Mouse (Mus musculus): ENCODE data around the gene Tram1l1. TPM values are rescaled to one million over a fixed set of nuclear protein-coding genes. Genes with fewer than 3 reads are reported as not detected.
"Not testable (repeated sequence)": the region's sequence is repeated elsewhere in the genome, so short reads cannot be mapped to it uniquely, and the experiment has no call there.

Tram1l1 gene
- polyA plus RNA-seq (2014; fragmentation: Nextera tagmentation; extraction: Ambion mirVana), result 5.6 and 6.2 TPM in 2 replicates

DNA sequence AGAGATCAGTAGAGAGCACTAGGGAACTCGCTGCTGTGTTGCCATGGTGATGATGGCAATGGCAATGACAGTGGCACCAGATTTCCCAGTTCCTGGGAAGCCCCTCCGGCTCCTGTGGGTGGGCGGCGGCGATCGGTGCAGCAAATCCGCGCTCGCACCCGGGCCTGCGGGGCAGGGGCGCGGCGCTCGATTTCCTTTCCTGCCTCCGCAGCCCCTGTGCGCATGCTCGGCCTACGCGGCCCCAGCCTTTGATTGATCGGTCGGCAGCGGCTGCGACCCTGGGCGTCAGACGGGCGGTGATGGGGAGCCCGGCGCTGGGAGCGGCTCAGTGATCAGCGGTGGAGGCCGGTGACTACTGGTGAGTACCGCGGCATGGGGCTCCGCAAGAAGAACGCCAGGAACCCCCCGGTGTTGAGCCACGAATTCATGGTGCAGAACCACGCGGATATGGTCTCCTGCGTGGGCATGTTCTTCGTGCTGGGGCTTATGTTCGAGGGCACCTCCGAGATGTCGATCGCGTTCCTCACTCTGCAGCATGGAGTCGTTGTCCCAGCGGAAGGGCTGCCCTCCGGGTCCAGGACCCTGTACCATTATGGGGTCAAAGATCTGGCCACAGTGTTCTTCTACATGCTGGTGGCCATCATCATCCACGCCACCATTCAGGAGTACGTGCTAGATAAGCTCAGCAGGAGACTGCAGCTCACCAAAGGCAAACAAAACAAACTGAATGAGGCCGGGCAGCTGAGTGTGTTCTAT, at the start of gene Tram1l1:
Gene Tram1l1 (plus strand): TSS at position 35 of the 756 bp plus-strand sequence.
- Histone ChIP-seq H3K4me1 (ENCODE audit: control insufficient read depth, insufficient read depth, low read length) (peaks cover 3% of the 10 kb centered on the region; the same call in 1 of the 2 replicates), H3K9ac (ENCODE audit: low read depth, low read length) (peak within 1 kb of the TSS; percentile 75), H3K36me3 (ENCODE audit: control insufficient read depth, insufficient read depth, low read length) (no peaks in the 10 kb centered on the region), H3K27me3 (ENCODE audit: control insufficient read depth, insufficient read depth, low read length) (no peaks in the 10 kb centered on the region), H3K27ac (ENCODE audit: low read depth, low read length) (no peak within 1 kb of the TSS), H3K4me2 (peak within 1 kb of the TSS; percentile 82), H3K9me3 (replicated peaks; ENCODE audit: control insufficient read depth, low read length) (no peaks in the 10 kb centered on the region), H3K4me3 (ENCODE audit: low read depth, low read length) (peak within 1 kb of the TSS; percentile 70)
- WGBS (ENCODE audit: insufficient replicate concordance), result 4% methylated on average over 52 of the region's 53 CpGs
- peak; percentile 83 for ATAC-seq (replicated peaks; ENCODE audit: insufficient number of reproducible peaks, low FRiP score, low TSS enrichment)

DNA sequence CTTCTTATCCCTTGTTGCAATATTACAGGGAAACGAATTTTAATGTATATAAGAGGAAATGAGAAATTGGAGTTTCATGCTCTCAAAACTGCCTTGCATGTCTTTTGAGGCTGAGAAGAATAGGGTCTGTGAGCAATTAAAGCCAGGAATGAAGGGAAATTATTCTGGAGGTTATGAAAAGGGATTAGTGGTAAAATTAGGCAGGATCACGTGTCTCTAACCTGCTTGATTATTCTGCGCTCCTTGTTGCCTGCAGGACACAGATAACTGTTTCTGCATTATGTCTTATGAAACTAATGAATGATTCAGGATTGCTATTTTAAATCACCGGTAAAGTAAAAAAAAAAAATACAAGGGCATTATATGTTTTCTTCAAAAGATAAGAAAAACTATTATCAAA, 49.4 kb upstream of the Tram1l1 start:
- Histone ChIP-seq H3K9me3 (replicated peaks; ENCODE audit: control insufficient read depth, low read length) (no peaks in the 10 kb centered on the region), H3K4me3 (ENCODE audit: low read depth, low read length) (no peak overlapping the region), H3K27ac (ENCODE audit: low read depth, low read length) (no peak overlapping the region), H3K9ac (ENCODE audit: low read depth, low read length) (no peak overlapping the region), H3K4me1 (ENCODE audit: control insufficient read depth, insufficient read depth, low read length) (no peaks in the 10 kb centered on the region), H3K36me3 (ENCODE audit: control insufficient read depth, insufficient read depth, low read length) (no peaks in the 10 kb centered on the region), H3K4me2 (no peak overlapping the region), H3K27me3 (ENCODE audit: control insufficient read depth, insufficient read depth, low read length) (no peaks in the 10 kb centered on the region)
- WGBS (ENCODE audit: insufficient replicate concordance), result 79% methylated on average over 4 of the region's 4 CpGs
- ATAC-seq (replicated peaks; ENCODE audit: insufficient number of reproducible peaks, low FRiP score, low TSS enrichment), result no peak

DNA sequence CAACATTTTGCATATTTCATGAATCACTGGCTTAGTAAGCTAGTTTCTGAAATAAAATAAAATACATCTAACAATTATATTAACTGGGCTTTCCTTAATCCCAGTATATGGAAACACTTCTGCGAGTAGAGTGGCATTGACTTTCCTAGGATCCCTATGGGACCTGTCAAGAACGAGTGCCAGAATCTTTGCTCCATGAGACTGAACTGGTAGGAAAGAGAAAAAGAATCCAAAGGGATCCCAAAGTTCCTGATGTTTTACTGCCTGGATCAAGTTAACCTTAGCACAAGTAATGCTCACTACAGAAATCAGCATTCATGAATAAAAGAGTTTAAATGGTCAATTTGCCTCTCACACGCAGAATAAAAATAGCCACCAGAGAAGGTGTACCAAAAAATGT, 49.0 kb upstream of the Tram1l1 start:
- H3K4me3 ChIP-seq (ENCODE audit: low read depth, low read length), result no peak overlapping the region
- H3K4me1 ChIP-seq (ENCODE audit: control insufficient read depth, insufficient read depth, low read length), result no peaks in the 10 kb centered on the region
- H3K9me3 ChIP-seq (replicated peaks; ENCODE audit: control insufficient read depth, low read length), result no peaks in the 10 kb centered on the region
- no peak overlapping the region for H3K27ac ChIP-seq (ENCODE audit: low read depth, low read length)
- no peak overlapping the region for H3K9ac ChIP-seq (ENCODE audit: low read depth, low read length)
- no peak overlapping the region for H3K4me2 ChIP-seq
- ATAC-seq (replicated peaks; ENCODE audit: insufficient number of reproducible peaks, low FRiP score, low TSS enrichment), result no peak
- no peaks in the 10 kb centered on the region for H3K27me3 ChIP-seq (ENCODE audit: control insufficient read depth, insufficient read depth, low read length)
- H3K36me3 ChIP-seq (ENCODE audit: control insufficient read depth, insufficient read depth, low read length), result no peaks in the 10 kb centered on the region
- 76% methylated on average over 3 of the region's 3 CpGs for WGBS (ENCODE audit: insufficient replicate concordance)

DNA sequence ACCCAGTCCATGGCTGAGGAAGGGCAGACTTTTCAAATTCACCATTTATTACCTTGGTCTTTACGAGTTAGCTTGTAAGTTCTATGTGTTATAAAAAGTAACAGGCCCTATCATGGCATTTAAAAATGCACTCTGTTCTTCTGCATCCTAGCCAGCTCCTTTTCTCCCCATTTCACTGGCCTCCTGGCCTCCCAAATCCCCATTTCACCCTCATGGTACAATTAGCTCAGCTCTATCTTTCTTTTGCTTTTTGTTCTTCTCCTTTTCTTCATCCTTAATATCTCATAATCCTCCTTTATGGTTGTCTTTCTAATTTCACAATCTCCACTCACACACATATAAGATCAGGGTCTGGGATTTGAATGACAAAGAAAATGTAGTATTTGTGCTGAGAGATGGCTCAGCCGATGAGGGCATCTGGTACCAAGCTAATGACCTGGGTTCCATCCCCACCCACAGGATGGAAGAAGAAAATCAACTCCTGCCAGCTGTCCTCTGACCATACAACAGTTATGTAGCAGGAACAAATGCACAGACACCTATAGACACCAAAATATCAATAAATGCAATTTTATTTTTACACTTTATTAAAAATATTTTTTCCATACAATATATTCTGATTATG, 48.1 kb upstream of the Tram1l1 start:
- H3K4me2 ChIP-seq, result no peak overlapping the region
- no peak overlapping the region for H3K27ac ChIP-seq (ENCODE audit: low read depth, low read length)
- no peaks in the 10 kb centered on the region for H3K27me3 ChIP-seq (ENCODE audit: control insufficient read depth, insufficient read depth, low read length)
- no peak overlapping the region for H3K4me3 ChIP-seq (ENCODE audit: low read depth, low read length)
- no peaks in the 10 kb centered on the region for H3K36me3 ChIP-seq (ENCODE audit: control insufficient read depth, insufficient read depth, low read length)
- 65% methylated on average over 2 of the region's 2 CpGs for WGBS (ENCODE audit: insufficient replicate concordance)
- no peaks in the 10 kb centered on the region for H3K4me1 ChIP-seq (ENCODE audit: control insufficient read depth, insufficient read depth, low read length)
- H3K9ac ChIP-seq (ENCODE audit: low read depth, low read length), result no peak overlapping the region
- no peaks in the 10 kb centered on the region for H3K9me3 ChIP-seq (replicated peaks; ENCODE audit: control insufficient read depth, low read length)
- no peak for ATAC-seq (replicated peaks; ENCODE audit: insufficient number of reproducible peaks, low FRiP score, low TSS enrichment)

DNA sequence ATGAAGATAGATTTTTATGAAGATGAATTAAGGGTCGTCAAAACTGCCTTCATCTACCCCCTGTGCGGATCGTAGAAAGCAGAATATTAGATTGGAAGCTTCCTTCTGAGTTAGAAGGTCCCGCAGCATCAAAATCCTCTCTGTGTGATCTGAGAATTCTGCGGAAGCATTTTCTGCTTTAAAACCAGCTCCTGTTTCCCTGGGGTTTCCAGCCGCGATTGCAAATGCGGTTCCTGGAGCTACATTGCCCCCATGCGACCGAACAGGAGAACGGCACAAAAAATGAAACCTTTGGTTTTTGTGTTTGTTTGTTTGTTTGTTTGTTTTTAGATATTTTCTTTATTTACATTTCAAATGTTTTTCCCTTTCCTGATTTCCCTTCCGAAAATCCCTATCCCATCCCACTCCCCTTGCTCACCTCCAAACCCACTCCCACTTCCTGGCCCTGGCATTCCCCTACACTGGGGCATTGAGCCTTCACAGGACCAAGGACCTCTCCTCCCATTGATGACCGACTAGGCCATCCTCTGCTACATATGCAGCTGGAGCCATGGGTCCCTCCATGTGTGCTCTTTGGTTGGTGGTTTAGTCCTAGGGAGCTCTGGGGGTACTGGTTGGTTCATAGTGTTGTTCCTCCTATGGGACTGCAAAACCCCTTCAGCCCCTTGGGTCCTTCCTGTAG, 45.6 kb upstream of the Tram1l1 start:
- not testable (repeated sequence) for H3K36me3 ChIP-seq (ENCODE audit: control insufficient read depth, insufficient read depth, low read length); H3K9ac ChIP-seq (ENCODE audit: low read depth, low read length); H3K27me3 ChIP-seq (ENCODE audit: control insufficient read depth, insufficient read depth, low read length); ATAC-seq (replicated peaks; ENCODE audit: insufficient number of reproducible peaks, low FRiP score, low TSS enrichment); H3K4me3 ChIP-seq (ENCODE audit: low read depth, low read length); H3K4me1 ChIP-seq (ENCODE audit: control insufficient read depth, insufficient read depth, low read length); H3K27ac ChIP-seq (ENCODE audit: low read depth, low read length); H3K9me3 ChIP-seq (replicated peaks; ENCODE audit: control insufficient read depth, low read length)
- WGBS (ENCODE audit: insufficient replicate concordance), result 14% methylated on average over 13 of the region's 13 CpGs
- peak overlapping the region; percentile 19; the same call in 1 of the 2 replicates for H3K4me2 ChIP-seq

DNA sequence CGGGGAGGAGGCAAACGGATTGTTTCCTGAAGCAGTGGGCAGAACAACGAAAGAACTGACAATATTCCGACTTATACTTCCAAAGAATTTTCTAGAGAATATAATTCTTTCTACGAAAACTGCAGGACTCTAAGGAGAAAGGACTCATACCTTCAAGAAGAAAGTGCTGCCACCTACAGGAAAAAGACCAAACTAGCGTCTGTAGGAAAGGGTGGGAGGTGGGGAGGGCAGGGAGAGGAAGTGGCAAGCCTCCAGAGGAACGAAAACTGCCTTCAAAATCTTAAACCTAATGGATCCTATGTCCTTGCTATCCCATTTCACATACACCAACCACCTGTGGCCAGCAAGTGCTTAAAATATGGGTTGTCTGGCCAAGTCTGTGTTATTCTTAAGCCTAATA, 31.7 kb upstream of the Tram1l1 start:
- H3K36me3 ChIP-seq (ENCODE audit: control insufficient read depth, insufficient read depth, low read length); H3K4me1 ChIP-seq (ENCODE audit: control insufficient read depth, insufficient read depth, low read length); H3K4me2 ChIP-seq; H3K9me3 ChIP-seq (replicated peaks; ENCODE audit: control insufficient read depth, low read length); H3K27ac ChIP-seq (ENCODE audit: low read depth, low read length); ATAC-seq (replicated peaks; ENCODE audit: insufficient number of reproducible peaks, low FRiP score, low TSS enrichment); H3K4me3 ChIP-seq (ENCODE audit: low read depth, low read length); H3K9ac ChIP-seq (ENCODE audit: low read depth, low read length); H3K27me3 ChIP-seq (ENCODE audit: control insufficient read depth, insufficient read depth, low read length): not testable (repeated sequence)
- 39% methylated on average over 7 of the region's 7 CpGs for WGBS (ENCODE audit: insufficient replicate concordance)

DNA sequence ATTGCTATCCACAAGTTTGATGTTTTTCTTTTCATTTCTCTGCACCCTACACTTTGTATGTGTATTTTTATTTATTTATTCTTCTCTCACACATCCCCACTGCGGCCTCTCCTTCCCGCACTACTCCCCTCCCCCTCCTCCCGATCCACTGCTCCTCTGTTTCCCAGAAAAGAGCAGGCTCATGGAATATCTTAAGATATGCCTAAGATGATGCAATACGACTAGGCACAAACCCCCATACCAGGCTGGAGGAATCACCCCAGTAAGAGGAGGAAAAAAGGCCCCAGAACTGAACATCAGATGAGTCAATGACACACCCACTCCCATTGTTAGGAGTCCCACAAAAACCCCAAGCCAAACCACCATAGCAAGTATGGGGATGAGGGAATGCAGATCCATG, 1.4 kb upstream of the Tram1l1 start:
- Histone ChIP-seq H3K27ac (ENCODE audit: low read depth, low read length) (no peak overlapping the region), H3K4me1 (ENCODE audit: control insufficient read depth, insufficient read depth, low read length) (peaks cover 3% of the 10 kb centered on the region; the same call in 1 of the 2 replicates), H3K4me3 (ENCODE audit: low read depth, low read length) (no peak overlapping the region), H3K4me2 (no peak overlapping the region), H3K27me3 (ENCODE audit: control insufficient read depth, insufficient read depth, low read length) (no peaks in the 10 kb centered on the region), H3K36me3 (ENCODE audit: control insufficient read depth, insufficient read depth, low read length) (no peaks in the 10 kb centered on the region), H3K9me3 (replicated peaks; ENCODE audit: control insufficient read depth, low read length) (no peaks in the 10 kb centered on the region), H3K9ac (ENCODE audit: low read depth, low read length) (no peak overlapping the region)
- ATAC-seq (replicated peaks; ENCODE audit: insufficient number of reproducible peaks, low FRiP score, low TSS enrichment), result no peak
- WGBS (ENCODE audit: insufficient replicate concordance), result 69% methylated on average over 4 of the region's 4 CpGs

DNA sequence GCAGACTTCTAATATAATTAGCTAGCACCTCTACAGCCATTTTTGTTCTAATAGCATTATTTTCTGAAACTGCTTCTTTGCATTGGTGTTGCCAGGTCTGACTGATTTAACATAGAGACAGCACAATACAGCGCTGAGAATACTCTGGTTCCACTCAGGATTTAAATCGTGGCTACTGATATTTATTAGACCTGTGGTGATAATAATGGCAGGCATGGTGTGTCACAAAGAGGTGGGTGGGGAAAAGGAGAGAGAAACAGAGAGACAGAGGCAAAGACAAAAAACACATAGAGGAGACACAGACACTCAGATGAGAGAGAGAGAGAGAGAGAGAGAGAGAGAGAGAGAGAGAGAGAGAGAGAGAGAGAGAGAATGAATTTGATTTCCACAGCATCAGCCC, 257 bp upstream of the Tram1l1 start:
- H3K9me3 ChIP-seq (replicated peaks; ENCODE audit: control insufficient read depth, low read length), result no peaks in the 10 kb centered on the region
- H3K27ac ChIP-seq (ENCODE audit: low read depth, low read length), result no peak overlapping the region
- 14% methylated on average over 2 of the region's 2 CpGs for WGBS (ENCODE audit: insufficient replicate concordance)
- peak overlapping the region; percentile 82 for H3K4me2 ChIP-seq
- peak overlapping the region; percentile 75 for H3K9ac ChIP-seq (ENCODE audit: low read depth, low read length)
- peaks cover 3% of the 10 kb centered on the region; the same call in 1 of the 2 replicates for H3K4me1 ChIP-seq (ENCODE audit: control insufficient read depth, insufficient read depth, low read length)
- no peak for ATAC-seq (replicated peaks; ENCODE audit: insufficient number of reproducible peaks, low FRiP score, low TSS enrichment)
- H3K27me3 ChIP-seq (ENCODE audit: control insufficient read depth, insufficient read depth, low read length), result no peaks in the 10 kb centered on the region
- peak overlapping the region; percentile 70 for H3K4me3 ChIP-seq (ENCODE audit: low read depth, low read length)
- no peaks in the 10 kb centered on the region for H3K36me3 ChIP-seq (ENCODE audit: control insufficient read depth, insufficient read depth, low read length)
